Comparison of ENCODE assay signal across 6 mouse cellular contexts in genomic region chr7:30199498-30200139, GRCm38 (mm10). TPM values are rescaled to one million over a fixed set of nuclear protein-coding genes. Genes with fewer than 3 reads are reported as not detected.
"Had no signal": no experiment of that assay in that cellular context is flagged by ENCODE, and none has a peak within 500 bp of the region (broad histone marks: within the 10 kb centered on the region; RNA-seq: fewer than 3 reads in every experiment).

No protein-coding gene starts in this region.

- DNase-seq: kidney, postnatal 14 days; left cerebral cortex, postnatal 4 days; right cerebral cortex, postnatal 25 days; thymus, adult 2 months; thymus, postnatal 25 days had no signal

RNA-seq across cellular contexts. Expression of gene Cox7a1, which starts 15.7 kb away (rescaled TPM):
- total RNA-seq: midbrain, postnatal 0 days had no signal
